ENCODE assay signal across 8 mouse cellular contexts in genomic region chr15:10470941-10471340, GRCm38 (mm10). TPM values are rescaled to one million over a fixed set of nuclear protein-coding genes. Genes with fewer than 3 reads are reported as not detected.
DNase-seq lines count a peak whose midpoint lies in the region; ATAC-seq and TF ChIP-seq lines count a peak whose summit lies in the region.

No protein-coding gene starts in this region.

- TF ChIP-seq CTCF in olfactory bulb, adult 2 months (IDR thresholded peaks at IDR 0.05; ENCODE audit: insufficient read depth, low read depth, low read length) = no peak

- 8% methylated on average over 3 of the region's 3 CpGs for WGBS in lung, embryonic 15.5 days
- WGBS in embryonic facial prominence, embryonic 14.5 days = 14% methylated on average over 3 of the region's 3 CpGs
- WGBS in limb, embryonic 11.5 days = 12% methylated on average over 3 of the region's 3 CpGs
- WGBS in olfactory bulb, adult 2 months = 7% methylated on average over 3 of the region's 3 CpGs

- peak overlapping the region; percentile 89 for H3K4me2 ChIP-seq in lung, embryonic 15.5 days
- H3K4me2 ChIP-seq in embryonic facial prominence, embryonic 14.5 days (ENCODE audit: low read depth, low read length) = peak overlapping the region; percentile 85
- H3K4me2 ChIP-seq in limb, embryonic 11.5 days (ENCODE audit: low read depth, severe bottlenecking) = peak overlapping the region; percentile 55

- H3K9me3 ChIP-seq in lung, embryonic 15.5 days = no peaks in the 10 kb centered on the region
- no peaks in the 10 kb centered on the region for H3K9me3 ChIP-seq in embryonic facial prominence, embryonic 14.5 days (ENCODE audit: control insufficient read depth, low read length)
- no peaks in the 10 kb centered on the region for H3K9me3 ChIP-seq in limb, embryonic 11.5 days (ENCODE audit: control insufficient read depth, low read length)

- peaks cover 18% of the 10 kb centered on the region for H3K4me1 ChIP-seq in lung, embryonic 15.5 days
- peaks cover 8% of the 10 kb centered on the region for H3K4me1 ChIP-seq in embryonic facial prominence, embryonic 14.5 days (ENCODE audit: control insufficient read depth, insufficient read depth, low read length)
- H3K4me1 ChIP-seq in limb, embryonic 11.5 days (ENCODE audit: control insufficient read depth, insufficient read depth, low read length) = no peaks in the 10 kb centered on the region
- no peaks in the 10 kb centered on the region for H3K4me1 ChIP-seq in olfactory bulb, adult 2 months (ENCODE audit: control insufficient read depth, insufficient read depth, low read length)

- no peak for ATAC-seq in lung, embryonic 15.5 days (ENCODE audit: borderline replicate concordance, extremely low read depth, low FRiP score, low TSS enrichment)
- no peak for ATAC-seq in embryonic facial prominence, embryonic 14.5 days (ENCODE audit: low read depth)
- ATAC-seq in limb, embryonic 11.5 days (ENCODE audit: insufficient number of reproducible peaks, low FRiP score, low TSS enrichment, low read depth) = 0 out of 2 replicates have a peak, but pooled peaks have one; percentile 18

- H3K27ac ChIP-seq in lung, embryonic 15.5 days = 0 out of 2 replicates have a peak overlapping the region, but pooled peaks have one; percentile 82
- H3K27ac ChIP-seq in embryonic facial prominence, embryonic 14.5 days (replicated peaks; ENCODE audit: low read depth, low read length) = peak overlapping the region; percentile 33; the same call in 1 of the 2 replicates
- no peak overlapping the region for H3K27ac ChIP-seq in limb, embryonic 11.5 days (replicated peaks; ENCODE audit: low read depth, low read length)
- no peak overlapping the region for H3K27ac ChIP-seq in olfactory bulb, adult 2 months (ENCODE audit: insufficient read depth, low read depth, low read length)

- TF ChIP-seq POLR2A in olfactory bulb, adult 2 months (IDR thresholded peaks at IDR 0.05; ENCODE audit: insufficient read depth, low read depth, low read length) = no peak

- no peak for DNase-seq in lung, postnatal 14 days
- DNase-seq in embryonic facial prominence, embryonic 14.5 days (ENCODE audit: low spot score) = no peak
- DNase-seq in limb, embryonic 11.5 days (ENCODE audit: low spot score) = peak; percentile 27
- DNase-seq in layer of hippocampus, adult 18-20 months (ENCODE audit: low spot score in 2 of 2) = no peak
- DNase-seq in cerebellum, adult 11 months = no peak
- no peak for DNase-seq in ovary, postnatal 10 days (ENCODE audit: low spot score)

- H3K9ac ChIP-seq in lung, embryonic 15.5 days = peak overlapping the region; percentile 85; the same call in 1 of the 2 replicates
- H3K9ac ChIP-seq in embryonic facial prominence, embryonic 14.5 days (ENCODE audit: low read depth, low read length) = peak overlapping the region; percentile 63
- H3K9ac ChIP-seq in limb, embryonic 11.5 days (ENCODE audit: low read length) = peak overlapping the region; percentile 78; the same call in 1 of the 2 replicates

- peak overlapping the region; percentile 92 for H3K4me3 ChIP-seq in lung, embryonic 15.5 days
- peak overlapping the region; percentile 88 for H3K4me3 ChIP-seq in embryonic facial prominence, embryonic 14.5 days (ENCODE audit: low read depth, low read length)
- peak overlapping the region; percentile 59 for H3K4me3 ChIP-seq in limb, embryonic 11.5 days (ENCODE audit: low read depth, low read length)
- H3K4me3 ChIP-seq in olfactory bulb, adult 2 months (ENCODE audit: insufficient read depth, low read depth, low read length) = peak overlapping the region; percentile 94

- H3K36me3 ChIP-seq in lung, embryonic 15.5 days = peaks cover 14% of the 10 kb centered on the region
- peaks cover 19% of the 10 kb centered on the region for H3K36me3 ChIP-seq in embryonic facial prominence, embryonic 14.5 days (ENCODE audit: control insufficient read depth, insufficient read depth, low read length)
- H3K36me3 ChIP-seq in limb, embryonic 11.5 days (ENCODE audit: control insufficient read depth, insufficient read depth, low read length) = peaks cover 3% of the 10 kb centered on the region; the same call in 1 of the 2 replicates

- no peaks in the 10 kb centered on the region for H3K27me3 ChIP-seq in lung, embryonic 15.5 days
- no peaks in the 10 kb centered on the region for H3K27me3 ChIP-seq in embryonic facial prominence, embryonic 14.5 days (replicated peaks; ENCODE audit: control insufficient read depth, insufficient read depth, low read length)
- H3K27me3 ChIP-seq in limb, embryonic 11.5 days (ENCODE audit: control insufficient read depth, insufficient read depth, low read length) = no peaks in the 10 kb centered on the region

RNA-seq across cellular contexts. Expression of gene Dnajc21, which starts 0.6 kb away (rescaled TPM):
- 13.3 and 13.4 TPM in 2 replicates for polyA plus RNA-seq in lung, embryonic 15.5 days (2015; fragmentation: Nextera tagmentation; extraction: Ambion mirVana)
- 13.6 and 15.9 TPM in 2 replicates for polyA plus RNA-seq in embryonic facial prominence, embryonic 14.5 days (2014; fragmentation: Nextera tagmentation; extraction: Ambion mirVana)
- polyA plus RNA-seq in limb, embryonic 11.5 days (2014; fragmentation: Nextera tagmentation; extraction: Ambion mirVana) = 18.3 and 20.8 TPM in 2 replicates
- not detected in 2 replicates for polyA plus RNA-seq in olfactory bulb, adult 2 months (2012; ENCODE audit: insufficient read depth, insufficient read length, low replicate concordance, missing spikeins)
- 10 to 100 TPM; 23.7 to 26.3 TPM for total RNA-seq in layer of hippocampus, adult 18-20 months (2021)

RNA-seq across cellular contexts. Expression of gene Brix1, which starts 14.8 kb away (rescaled TPM):
- polyA plus RNA-seq in lung, embryonic 15.5 days (2015; fragmentation: Nextera tagmentation; extraction: Ambion mirVana) = 97.1 and 103 TPM in 2 replicates
- polyA plus RNA-seq in embryonic facial prominence, embryonic 14.5 days (2014; fragmentation: Nextera tagmentation; extraction: Ambion mirVana) = 101 and 110 TPM in 2 replicates
- 146 and 162 TPM in 2 replicates for polyA plus RNA-seq in limb, embryonic 11.5 days (2014; fragmentation: Nextera tagmentation; extraction: Ambion mirVana)
- not detected in 2 replicates for polyA plus RNA-seq in olfactory bulb, adult 2 months (2012; ENCODE audit: insufficient read depth, insufficient read length, low replicate concordance, missing spikeins)
- 10 to 100 TPM; 18.1 to 26.6 TPM for total RNA-seq in layer of hippocampus, adult 18-20 months (2021)

RNA-seq across cellular contexts. Expression of gene Rad1, which starts 14.9 kb away (rescaled TPM):
- 31.4 and 36.2 TPM in 2 replicates for polyA plus RNA-seq in lung, embryonic 15.5 days (2015; fragmentation: Nextera tagmentation; extraction: Ambion mirVana)
- polyA plus RNA-seq in embryonic facial prominence, embryonic 14.5 days (2014; fragmentation: Nextera tagmentation; extraction: Ambion mirVana) = 10.1 and 10.7 TPM in 2 replicates
- polyA plus RNA-seq in limb, embryonic 11.5 days (2014; fragmentation: Nextera tagmentation; extraction: Ambion mirVana) = 33.6 and 39.1 TPM in 2 replicates
- polyA plus RNA-seq in olfactory bulb, adult 2 months (2012; ENCODE audit: insufficient read depth, insufficient read length, low replicate concordance, missing spikeins) = not detected in 2 replicates
- total RNA-seq in layer of hippocampus, adult 18-20 months (2021) = 10 to 100 TPM; 12.5 to 14.5 TPM

Comparison
In these comparisons a context has a peak if more than half of its experiments do, and no peak if none do; other contexts are left out.
1. H3K27ac ChIP-seq: peak in lung, embryonic 15.5 days (single experiment) and embryonic facial prominence, embryonic 14.5 days (single experiment); none in limb, embryonic 11.5 days (single experiment) and olfactory bulb, adult 2 months (single experiment).
2. RNA of gene Dnajc21, which starts 0.6 kb away (polyA plus RNA-seq): 18.3 to 20.8 TPM in limb, embryonic 11.5 days, 13.6 to 15.9 TPM in embryonic facial prominence, embryonic 14.5 days and 13.3 to 13.4 TPM in lung, embryonic 15.5 days; not detected in olfactory bulb, adult 2 months; every median in the first group is over 10 times any median in the second.
3. RNA of gene Rad1, which starts 14.9 kb away (polyA plus RNA-seq): 31.4 to 36.2 TPM in lung, embryonic 15.5 days, 33.6 to 39.1 TPM in limb, embryonic 11.5 days and 10.1 to 10.7 TPM in embryonic facial prominence, embryonic 14.5 days; not detected in olfactory bulb, adult 2 months; every median in the first group is over 10 times any median in the second.
4. Peak in every context shown above with its lines, with median percentiles within 50 percentile points of each other: H3K4me2 ChIP-seq, H3K4me3 ChIP-seq and H3K9ac ChIP-seq.